Mouse (Mus musculus): ENCODE results near the gene Folr1.

DNA sequence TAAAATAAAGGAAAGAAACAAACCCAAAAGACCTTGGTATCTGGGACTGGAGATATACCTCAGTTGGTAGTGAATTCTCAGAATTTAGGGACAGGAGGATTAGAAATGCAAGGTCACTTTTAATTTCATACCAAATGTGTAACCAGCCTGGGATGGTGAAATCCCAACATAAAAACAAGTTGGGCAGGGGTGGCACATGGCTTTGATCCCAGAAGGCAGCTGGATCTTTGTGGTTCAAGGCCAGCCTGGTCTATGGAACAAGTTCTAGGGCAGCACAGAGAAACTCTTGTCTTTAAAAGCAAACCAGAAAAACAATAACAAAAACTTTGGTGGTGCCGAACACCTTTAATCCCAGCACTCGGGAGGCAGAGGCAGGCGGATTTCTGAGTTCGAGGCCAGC lies 3.1 kb downstream of the Folr1 start:
- no peak for TF ChIP-seq EP300 (IDR thresholded peaks at IDR 0.05; ENCODE audit: low read depth)
- no peak for TF ChIP-seq CTCF (IDR thresholded peaks at IDR 0.05; ENCODE audit: low read depth)

Data from liver, postnatal 0 days (tissue).